ENCODE assay signal across 27 mouse cellular contexts in genomic region chr13:58853685-58854084, GRCm38 (mm10). TPM values are rescaled to one million over a fixed set of nuclear protein-coding genes. Genes with fewer than 3 reads are reported as not detected.
DNase-seq lines count a peak whose midpoint lies in the region; ATAC-seq and TF ChIP-seq lines count a peak whose summit lies in the region.
"Had no signal": no experiment of that assay in that cellular context is flagged by ENCODE, and none has a peak within 500 bp of the region (broad histone marks: within the 10 kb centered on the region; RNA-seq: fewer than 3 reads in every experiment).

No protein-coding gene starts in this region.

- peak overlapping the region; percentile 36; the same call in 1 of the 2 replicates for H3K27ac ChIP-seq in layer of hippocampus, adult 2 months
- H3K27ac ChIP-seq: hindbrain, embryonic 14.5 days; limb, embryonic 10.5 days; limb, embryonic 15.5 days; liver, embryonic 13.5 days; midbrain, embryonic 15.5 days had no signal

- peak; percentile 43 for DNase-seq in cerebellum, adult 11-12 months
- DNase-seq in cerebellum, postnatal 4 days (ENCODE audit: low spot score in 2 of 2): no peak
- DNase-seq in layer of hippocampus, adult 2 months (ENCODE audit: low spot score in 2 of 2): no peak
- no peak for DNase-seq in layer of hippocampus, adult 8-10 months (ENCODE audit: low spot score in 2 of 2)
- peak; percentile 73 for DNase-seq in cerebellum, adult 9-10 months
- no peak for DNase-seq in lung, postnatal 36 days
- DNase-seq: adrenal gland, postnatal 25 days; gastrocnemius, postnatal 25 days; heart, postnatal 4 days; kidney, adult 11 months; kidney, postnatal 25 days; liver, embryonic 13.5 days; lung, adult 18-20 months; lung, postnatal 10 days; right cerebral cortex, adult 18-20 months; spleen, adult 18-20 months; thymus, postnatal 14 days had no signal

- no peak for TF ChIP-seq CTCF in layer of hippocampus, adult 2 months (conservative IDR thresholded peaks at IDR 0.05)

- no peak overlapping the region; the same call in 1 of the 2 replicates for H3K4me3 ChIP-seq in layer of hippocampus, adult 2 months
- H3K4me3 ChIP-seq: erythroblast, embryonic 14.5 days; heart, embryonic 12.5 days; limb, embryonic 10.5 days; limb, embryonic 15.5 days; liver, embryonic 13.5 days; midbrain, embryonic 15.5 days had no signal

- no peak for ATAC-seq in activated CD4-positive, CD25-positive, alpha-beta regulatory T cell, adult 4 months
- ATAC-seq: inflammation-experienced regulatory T-cells, adult 6 months; midbrain, embryonic 15.5 days; Patski had no signal

RNA-seq across cellular contexts. Expression of gene Ntrk2, which starts 47.3 kb away (rescaled TPM):
- total RNA-seq in layer of hippocampus, adult 2 months (2021): 100 to 1,000 TPM; 313 to 329 TPM
- total RNA-seq in layer of hippocampus, adult 8-10 months (2022): 100 to 1,000 TPM; 326 to 378 (median 341) TPM
- not detected for polyA plus RNA-seq in activated CD4-positive, CD25-positive, alpha-beta regulatory T cell, adult 4 months (2017; shearing (Covaris generic))
- polyA plus RNA-seq: erythroblast, embryonic 14.5 days; G1E had no signal

Comparison
In these comparisons a context has a peak if more than half of its experiments do, and no peak if none do; other contexts are left out.
1. DNase-seq: peak in cerebellum, adult 11-12 months (single experiment) and cerebellum, adult 9-10 months (single experiment); none in cerebellum, postnatal 4 days (0 of 2), layer of hippocampus, adult 2 months (0 of 2), layer of hippocampus, adult 8-10 months (0 of 2) and lung, postnatal 36 days (single experiment).